Mouse (Mus musculus) myocyte (in vitro differentiated cells): ENCODE data around the gene Sap18. TPM values are rescaled to one million over a fixed set of nuclear protein-coding genes. Genes with fewer than 3 reads are reported as not detected.

ENCODE experiments used
- H3K27me3 ChIP-seq: one replicate; pipeline ENCODE4 v1.6.1; 2011; ENCODE audit not compliant: control insufficient read depth, insufficient read depth, insufficient read length
- H3K36me3 ChIP-seq: one replicate; pipeline ENCODE4 v1.6.1; 2011; ENCODE audit not compliant: control insufficient read depth, insufficient read depth
- H3K4me2 ChIP-seq: one replicate; pipeline ENCODE4 v1.6.1; 2011; ENCODE audit warnings: low read depth, control low read depth
- H3K4me3 ChIP-seq: one replicate; pipeline ENCODE4 v1.5.1; 2011; ENCODE audit warnings: mild to moderate bottlenecking, control low read depth, moderate library complexity
- H3K79me2 ChIP-seq: one replicate; pipeline ENCODE4 v1.6.1; 2011; ENCODE audit not compliant: control insufficient read depth, insufficient read depth
- H3ac ChIP-seq: one replicate; pipeline ENCODE4 v1.6.1; 2011; ENCODE audit not compliant: control insufficient read depth, insufficient read length
- CEBPB ChIP-seq: IDR thresholded peaks from 2 replicates; pipeline ENCODE4 v1.6.1; 2011; ENCODE audit warnings: mild to moderate bottlenecking, moderate library complexity; ENCODE audit not compliant: poor library complexity, insufficient read depth, severe bottlenecking
- E2F4 ChIP-seq: IDR thresholded peaks from one replicate; pipeline ENCODE4 v1.6.1; 2011; ENCODE audit warnings: mild to moderate bottlenecking, control low read depth, moderate library complexity; ENCODE audit not compliant: insufficient read depth
- MAX ChIP-seq: IDR thresholded peaks from one replicate; pipeline ENCODE4 v1.6.1; 2011; ENCODE audit warnings: low read depth, mild to moderate bottlenecking, control low read depth
- MYOD1 ChIP-seq, 3 experiments: IDR thresholded peaks; one replicate each; pipeline ENCODE4 v1.6.1; 2011; ENCODE audit warnings: control low read depth in 2 of 3, low read depth in 2 of 3, mild to moderate bottlenecking in 2 of 3, moderate library complexity in 1 of 3; ENCODE audit not compliant: insufficient read length in 2 of 3, control insufficient read depth in 1 of 3
- MYOG ChIP-seq, 3 experiments: IDR thresholded peaks; one replicate each; pipeline ENCODE4 v1.6.1; 2011; ENCODE audit warnings: control low read depth in 2 of 3, low read depth in 2 of 3, mild to moderate bottlenecking in 2 of 3; ENCODE audit not compliant: insufficient read length in 2 of 3, control insufficient read depth in 1 of 3, insufficient read depth in 1 of 3
- POLR2A ChIP-seq: IDR thresholded peaks from one replicate; pipeline ENCODE4 v1.6.1; 2011; ENCODE audit warnings: low read depth, mild to moderate bottlenecking, control low read depth, moderate library complexity; ENCODE audit not compliant: insufficient read length
- POLR2AphosphoS2 ChIP-seq: IDR thresholded peaks from one replicate; pipeline ENCODE4 v1.6.1; 2011; ENCODE audit warnings: low read depth, control low read depth; ENCODE audit not compliant: insufficient read length
- REST ChIP-seq: IDR thresholded peaks from one replicate; pipeline ENCODE4 v1.6.1; 2011; ENCODE audit warnings: mild to moderate bottlenecking, control low read depth, moderate library complexity; ENCODE audit not compliant: insufficient read depth, insufficient read length
- SRF ChIP-seq: IDR thresholded peaks from one replicate; pipeline ENCODE4 v1.6.1; 2011; ENCODE audit warnings: low read depth; ENCODE audit not compliant: control insufficient read depth, insufficient read length
- TCF12 ChIP-seq: IDR thresholded peaks from one replicate; pipeline ENCODE4 v1.6.1; 2011; ENCODE audit warnings: mild to moderate bottlenecking, control low read depth; ENCODE audit not compliant: poor library complexity, insufficient read depth, severe bottlenecking
- TCF3 ChIP-seq: IDR thresholded peaks from one replicate; pipeline ENCODE4 v1.6.1; 2011; ENCODE audit warnings: low read depth, control low read depth; ENCODE audit not compliant: insufficient read length
- USF1 ChIP-seq: IDR thresholded peaks from one replicate; pipeline ENCODE4 v1.6.1; 2011; ENCODE audit warnings: low read depth, mild to moderate bottlenecking, control low read depth, moderate library complexity
- polyA plus RNA-seq: library from polyadenylated mRNA; unstranded; fragments of >200 nt; fragmentation: generic; extraction: Trizol; gene quantifications from one replicate; pipeline ENCODE4 v1.2.1, GENCODE M21; 2012; ENCODE audit warnings: missing spikeins

Sap18 gene
- polyA plus RNA-seq, 1 experiment, result 168 TPM

DNA sequence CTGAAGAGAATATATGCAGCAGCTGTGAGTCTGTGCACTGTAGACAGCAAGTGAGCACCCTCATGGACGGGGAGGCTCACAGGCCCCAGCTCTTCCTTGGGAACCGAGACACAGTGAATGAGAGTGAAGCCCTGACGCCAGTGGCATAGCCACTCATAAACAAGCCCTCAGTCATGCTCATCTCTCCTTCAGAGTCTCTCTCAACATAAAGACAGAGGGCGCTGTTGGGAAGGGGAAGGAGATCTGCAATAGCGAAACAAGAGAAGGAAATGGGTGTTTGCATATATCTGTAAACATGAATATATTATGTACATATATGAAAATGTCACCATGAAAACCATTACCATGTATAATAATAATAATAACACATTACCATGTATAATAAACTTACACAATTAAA lies 10.6 kb downstream of the Sap18 start:
- Histone ChIP-seq H3K4me2 (no peak overlapping the region), H3K4me3 (no peak overlapping the region), H3K79me2 (peaks cover 2% of the 10 kb centered on the region), H3ac (no peak overlapping the region), H3K27me3 (no peaks in the 10 kb centered on the region), H3K36me3 (peaks cover 52% of the 10 kb centered on the region)
- no peak for TF ChIP-seq TCF3
- TF ChIP-seq TCF12, result no peak
- no peak for TF ChIP-seq POLR2A
- TF ChIP-seq E2F4, result no peak
- TF ChIP-seq MAX, result no peak
- TF ChIP-seq REST, result no peak
- no peak for TF ChIP-seq USF1
- TF ChIP-seq CEBPB, result no peak
- no peak for TF ChIP-seq MYOD1 (IDR thresholded peaks at IDR 0.05; ENCODE audit: control insufficient read depth in 1 of 3, insufficient read length in 2 of 3, low read depth in 2 of 3)
- TF ChIP-seq MYOG (IDR thresholded peaks at IDR 0.05; ENCODE audit: control insufficient read depth in 1 of 3, insufficient read depth in 1 of 3, insufficient read length in 2 of 3, low read depth in 2 of 3), result no peak
- no peak for TF ChIP-seq SRF
- no peak for TF ChIP-seq POLR2AphosphoS2

- Histone ChIP-seq H3K36me3 (peaks cover 32% of the 10 kb centered on the region), H3K79me2 (peaks cover 2% of the 10 kb centered on the region), H3K4me3 (no peak overlapping the region), H3K27me3 (no peaks in the 10 kb centered on the region), H3K4me2 (no peak overlapping the region), H3ac (no peak overlapping the region)
- TF ChIP-seq TCF3, result no peak
Measured at GRCm38 (mm10) chr14:57810886-57811285, 12.9 kb downstream of the Sap18 start.

GRCm38 (mm10) chr14:57811844-57812243 lies 13.9 kb downstream of the Sap18 start:
- Histone ChIP-seq H3K4me2 (no peak overlapping the region), H3K79me2 (peaks cover 2% of the 10 kb centered on the region), H3K4me3 (no peak overlapping the region), H3K27me3 (no peaks in the 10 kb centered on the region), H3K36me3 (peaks cover 25% of the 10 kb centered on the region), H3ac (no peak overlapping the region)
- TF ChIP-seq E2F4, result no peak
- TF ChIP-seq SRF, result no peak
- no peak for TF ChIP-seq MYOG (IDR thresholded peaks at IDR 0.05; ENCODE audit: control insufficient read depth in 1 of 3, insufficient read depth in 1 of 3, insufficient read length in 2 of 3, low read depth in 2 of 3)
- TF ChIP-seq REST, result no peak
- no peak for TF ChIP-seq POLR2AphosphoS2
- no peak for TF ChIP-seq TCF12
- no peak for TF ChIP-seq MAX
- no peak for TF ChIP-seq TCF3
- TF ChIP-seq MYOD1 (IDR thresholded peaks at IDR 0.05; ENCODE audit: control insufficient read depth in 1 of 3, insufficient read length in 2 of 3, low read depth in 2 of 3), result no peak
- no peak for TF ChIP-seq USF1
- no peak for TF ChIP-seq CEBPB
- no peak for TF ChIP-seq POLR2A

- no peaks in the 10 kb centered on the region for H3K27me3 ChIP-seq
- no peak overlapping the region for H3K4me2 ChIP-seq
- H3K79me2 ChIP-seq, result peaks cover 28% of the 10 kb centered on the region
- no peak overlapping the region for H3K4me3 ChIP-seq
- no peak overlapping the region for H3ac ChIP-seq
- TF ChIP-seq POLR2AphosphoS2, result no peak
- no peak for TF ChIP-seq CEBPB
- TF ChIP-seq TCF3, result no peak
- peaks cover 12% of the 10 kb centered on the region for H3K36me3 ChIP-seq
Measured at GRCm38 (mm10) chr14:57820839-57821238, 22.9 kb downstream of the Sap18 start.

DNA sequence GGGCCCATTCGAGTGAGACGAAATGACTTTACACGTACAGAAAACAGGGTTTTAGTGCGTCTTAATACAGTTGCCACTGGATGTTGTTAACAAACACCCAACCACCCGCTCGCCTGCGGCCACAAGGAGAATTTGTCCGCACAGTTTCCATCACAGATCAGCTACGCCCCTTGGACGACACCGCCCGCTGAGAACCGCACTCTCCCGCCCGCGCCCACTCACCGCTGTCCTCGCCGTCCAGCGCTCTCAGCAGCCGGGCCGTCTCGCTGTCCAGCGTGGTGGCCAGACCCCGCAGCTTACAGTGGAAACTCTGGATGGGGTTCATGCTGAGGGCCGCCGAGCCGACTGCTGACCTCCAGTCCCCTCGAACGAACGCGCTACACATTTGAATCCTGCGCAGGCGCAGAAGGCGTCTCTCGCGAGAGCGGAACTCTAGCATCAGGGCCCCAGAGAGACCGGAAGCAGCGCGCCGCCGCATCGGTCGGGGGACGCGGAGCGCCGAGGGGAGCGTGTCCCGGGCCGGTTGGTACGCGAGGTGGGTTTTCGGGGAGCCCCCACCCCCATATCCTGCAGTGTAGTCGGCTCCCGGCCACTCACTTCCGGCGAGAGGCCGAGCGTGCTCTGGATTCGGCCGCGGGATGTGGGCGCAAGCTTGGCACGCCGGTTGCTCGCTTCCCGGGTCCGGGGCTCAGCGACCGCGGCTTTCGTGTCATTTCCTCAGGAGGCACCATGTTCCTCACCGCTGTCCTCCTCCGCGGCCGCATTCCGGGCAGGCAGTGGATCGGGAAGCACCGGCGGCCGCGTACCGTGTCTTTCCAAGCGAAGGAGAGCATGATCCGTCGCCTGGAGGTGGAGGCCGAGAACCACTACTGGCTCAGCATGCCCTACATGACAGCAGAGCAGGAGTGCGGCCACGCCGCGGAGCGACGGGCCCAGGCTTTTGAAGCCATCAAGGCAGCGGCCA lies 28.1 kb downstream of the Sap18 start, which contains the start of the genes Ska3 and Mrpl57:
Gene Ska3 (minus strand): TSS at position 398 of the 964 bp plus-strand sequence.
Gene Mrpl57 (plus strand): TSS at position 447 of the 964 bp plus-strand sequence.
- peaks cover 41% of the 10 kb centered on the region for H3K79me2 ChIP-seq

More for the DNA sequence above, 28.1 kb downstream of the Sap18 start, which contains the start of the genes Ska3 and Mrpl57:
- Histone ChIP-seq H3K36me3 (peaks cover 7% of the 10 kb centered on the region), H3K4me2 (peak within 1 kb of the TSS; percentile 75), H3ac (peak within 1 kb of the TSS; percentile 61), H3K27me3 (no peaks in the 10 kb centered on the region), H3K4me3 (peak within 1 kb of the TSS; percentile 75)
- TF ChIP-seq POLR2AphosphoS2, result peak; percentile 96
- TF ChIP-seq MYOG (IDR thresholded peaks at IDR 0.05; ENCODE audit: control insufficient read depth in 1 of 3, insufficient read depth in 1 of 3, insufficient read length in 2 of 3, low read depth in 2 of 3), result peak in 1 of 3 experiments; percentile 12
- peak; percentile 93 for TF ChIP-seq E2F4
- TF ChIP-seq POLR2A, result peak; percentile 90
- TF ChIP-seq MAX, result no peak
- TF ChIP-seq TCF12, result no peak
